32 mouse cellular contexts compared by ENCODE assay signal in the genomic region with DNA sequence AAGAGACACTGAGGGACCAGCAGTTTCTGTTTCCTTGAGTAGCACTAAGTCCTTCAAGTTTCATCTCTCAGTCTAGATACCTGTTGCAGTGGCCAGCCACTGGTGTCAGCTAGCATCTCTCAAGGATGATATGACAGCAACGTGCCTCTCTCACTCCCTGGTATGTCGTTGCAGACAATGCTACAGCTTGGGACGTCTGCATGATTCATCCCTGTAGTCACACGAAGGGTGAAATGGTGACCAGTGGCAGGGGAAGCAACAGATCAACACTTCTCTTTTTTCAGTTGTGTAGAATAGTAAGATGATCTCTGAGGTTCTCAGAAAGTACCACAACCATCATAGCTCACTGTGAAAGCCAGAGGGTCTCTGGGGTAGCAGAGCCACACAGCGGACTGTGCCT. TPM values are rescaled to one million over a fixed set of nuclear protein-coding genes. Genes with fewer than 3 reads are reported as not detected.
A peak's percentile ranks its signal among the peaks of the same experiment; 100 is the strongest.
DNase-seq lines count a peak whose midpoint lies in the region; ATAC-seq and TF ChIP-seq lines count a peak whose summit lies in the region.
"Had no signal": no experiment of that assay in that cellular context is flagged by ENCODE, and none has a peak within 500 bp of the region (broad histone marks: within the 10 kb centered on the region; RNA-seq: fewer than 3 reads in every experiment).

No protein-coding gene starts in this region.

- no peak for ATAC-seq in liver, embryonic 11.5 days (replicated peaks; ENCODE audit: low FRiP score)
- ATAC-seq in erythroid progenitor cell, adult 5-6 weeks (replicated peaks; ENCODE audit: low FRiP score, poor library complexity, severe bottlenecking): no peak
- ATAC-seq in megakaryocyte-erythroid progenitor cell, adult 5-6 weeks (replicated peaks; ENCODE audit: low FRiP score, low TSS enrichment, poor library complexity, severe bottlenecking): no peak
- ATAC-seq: forebrain, embryonic 16.5 days had no signal

- peak; percentile 13 for DNase-seq in liver, adult 2 months (ENCODE audit: extremely low read depth, low read depth, low spot score)
- no peak for DNase-seq in liver, embryonic 11.5 days (ENCODE audit: low spot score)
- peak; percentile 72 for DNase-seq in A20 (ENCODE audit: low read depth, low spot score)
- DNase-seq in right cerebral cortex, adult 2 months (ENCODE audit: low spot score in 2 of 2): no peak
- DNase-seq: cerebellum, adult 8-10 months; gastrocnemius, postnatal 25 days; kidney, adult 18-20 months; layer of hippocampus, adult 9-11 months; left cerebral cortex, postnatal 4 days; lung, adult 18-20 months; lung, postnatal 14 days; retina, postnatal 1 day had no signal

- TF ChIP-seq POLR2A in liver, adult 2 months (IDR thresholded peaks at IDR 0.05; ENCODE audit: extremely low read depth, insufficient read depth, low read length): no peak
- TF ChIP-seq POLR2A in bone marrow, adult 2 months (IDR thresholded peaks at IDR 0.05; ENCODE audit: borderline replicate concordance, control insufficient read depth, low read depth, low read length): no peak

- no peaks in the 10 kb centered on the region for H3K9me3 ChIP-seq in liver, embryonic 11.5 days (ENCODE audit: control insufficient read depth, low read length)
- no peaks in the 10 kb centered on the region for H3K9me3 ChIP-seq in megakaryocyte, embryonic 14.5 days
- H3K9me3 ChIP-seq: hindbrain, embryonic 13.5 days; limb, embryonic 15.5 days; midbrain, embryonic 12.5 days; neural tube, embryonic 12.5 days had no signal

- H3K27me3 ChIP-seq in liver, adult 2 months (ENCODE audit: control insufficient read depth, insufficient read depth, low read length): no peaks in the 10 kb centered on the region; the same call in 1 of the 2 replicates
- no peaks in the 10 kb centered on the region for H3K27me3 ChIP-seq in liver, embryonic 11.5 days (replicated peaks; ENCODE audit: control insufficient read depth, insufficient read depth, low read length)
- no peaks in the 10 kb centered on the region for H3K27me3 ChIP-seq in megakaryocyte, embryonic 14.5 days (replicated peaks)
- H3K27me3 ChIP-seq: limb, embryonic 15.5 days; midbrain, embryonic 12.5 days; neural tube, embryonic 12.5 days had no signal

- 66% methylated on average over 5 of the region's 5 CpGs for WGBS in liver, adult 2 months
- WGBS in liver, embryonic 11.5 days: 51% methylated on average over 5 of the region's 5 CpGs
- WGBS in bone marrow, adult 2 months: 22% methylated on average over 5 of the region's 5 CpGs

- H3K4me3 ChIP-seq in liver, adult 2 months (ENCODE audit: insufficient read depth, low read depth, low read length): no peak overlapping the region
- no peak overlapping the region for H3K4me3 ChIP-seq in liver, embryonic 11.5 days (ENCODE audit: low read depth, low read length)
- peak overlapping the region; percentile 39 for H3K4me3 ChIP-seq in bone marrow, adult 2 months (replicated peaks; ENCODE audit: control insufficient read depth, low read depth, low read length)
- H3K4me3 ChIP-seq in megakaryocyte, embryonic 14.5 days (replicated peaks): peak overlapping the region; percentile 83
- H3K4me3 ChIP-seq: hindbrain, embryonic 13.5 days; left cerebral cortex, adult 2 months; limb, embryonic 15.5 days; midbrain, embryonic 12.5 days; neural tube, embryonic 12.5 days had no signal

- no peaks in the 10 kb centered on the region for H3K36me3 ChIP-seq in liver, adult 2 months (ENCODE audit: control insufficient read depth, insufficient read depth, low read length)
- no peaks in the 10 kb centered on the region for H3K36me3 ChIP-seq in liver, embryonic 11.5 days (ENCODE audit: control insufficient read depth, insufficient read depth, low read length)
- no peaks in the 10 kb centered on the region for H3K36me3 ChIP-seq in megakaryocyte, embryonic 14.5 days (replicated peaks; ENCODE audit: low read length)
- H3K36me3 ChIP-seq: hindbrain, embryonic 13.5 days; limb, embryonic 15.5 days; midbrain, embryonic 12.5 days; neural tube, embryonic 12.5 days had no signal

- no peaks in the 10 kb centered on the region for H3K4me1 ChIP-seq in liver, adult 2 months (ENCODE audit: control insufficient read depth, insufficient read depth, low read length)
- no peaks in the 10 kb centered on the region for H3K4me1 ChIP-seq in liver, embryonic 11.5 days (replicated peaks; ENCODE audit: control insufficient read depth, insufficient read depth, low read length)
- H3K4me1 ChIP-seq in bone marrow, adult 2 months (ENCODE audit: control insufficient read depth, insufficient read depth, low read length): peaks cover 2% of the 10 kb centered on the region
- peaks cover 40% of the 10 kb centered on the region for H3K4me1 ChIP-seq in megakaryocyte, embryonic 14.5 days
- H3K4me1 ChIP-seq: midbrain, embryonic 12.5 days; neural tube, embryonic 12.5 days had no signal

- H3K27ac ChIP-seq in liver, adult 2 months (replicated peaks; ENCODE audit: insufficient read depth, low read depth, low read length): 0 out of 2 replicates have a peak overlapping the region, but pooled peaks have one; percentile 30
- H3K27ac ChIP-seq in liver, embryonic 11.5 days (ENCODE audit: low read depth, low read length): no peak overlapping the region
- peak overlapping the region; percentile 39; the same call in 1 of the 2 replicates for H3K27ac ChIP-seq in bone marrow, adult 2 months (ENCODE audit: control insufficient read depth, insufficient read depth, low read depth, low read length, poor library complexity)
- H3K27ac ChIP-seq: hindbrain, embryonic 13.5 days; left cerebral cortex, adult 2 months; limb, embryonic 15.5 days; midbrain, embryonic 12.5 days; neural tube, embryonic 12.5 days had no signal

- no peaks in the 10 kb centered on the region for H3K79me2 ChIP-seq in liver, adult 2 months (ENCODE audit: control insufficient read depth, insufficient read depth, low read length)

- no peak overlapping the region for H3K9ac ChIP-seq in liver, adult 2 months (ENCODE audit: low read depth, low read length)
- no peak overlapping the region for H3K9ac ChIP-seq in liver, embryonic 11.5 days (ENCODE audit: low read depth, low read length)
- H3K9ac ChIP-seq: hindbrain, embryonic 13.5 days; limb, embryonic 15.5 days; midbrain, embryonic 12.5 days; neural tube, embryonic 12.5 days had no signal

- TF ChIP-seq CTCF in liver, adult 2 months (IDR thresholded peaks at IDR 0.05; ENCODE audit: low read depth, low read length): no peak
- TF ChIP-seq CTCF in bone marrow, adult 2 months (IDR thresholded peaks at IDR 0.05; ENCODE audit: control insufficient read depth, insufficient read depth, low read length): no peak

- no peak overlapping the region for H3K4me2 ChIP-seq in liver, embryonic 11.5 days
- H3K4me2 ChIP-seq: hindbrain, embryonic 13.5 days; limb, embryonic 15.5 days; midbrain, embryonic 12.5 days; neural tube, embryonic 12.5 days had no signal

RNA-seq across cellular contexts. Expression of gene Exoc1, which starts 4.5 kb away (rescaled TPM):
- 14.7 and 14.8 TPM in 2 replicates for total RNA-seq in liver, adult 2 months (2014; rRNA removed)
- polyA plus RNA-seq in liver, adult 2 months (2012; rRNA removed): 6.6 and 7.2 TPM in 2 replicates
- polyA plus RNA-seq in liver, embryonic 11.5 days (2014; fragmentation: Nextera tagmentation; extraction: Ambion mirVana): 28.3 and 33.1 TPM in 2 replicates
- polyA plus RNA-seq in bone marrow, adult 2 months (2011; ENCODE audit: insufficient read depth, insufficient read length, low replicate concordance, missing spikeins): 16.1 and 41.8 TPM in 2 replicates
- 1.2 TPM in 1 of 2 replicates, not detected in the other for polyA plus RNA-seq in megakaryocyte, embryonic 14.5 days (2012; ENCODE audit: insufficient read depth, low replicate concordance)
- total RNA-seq in erythroid progenitor cell, adult 5-6 weeks (2015; ENCODE audit: low replicate concordance): 31.4 and 32.7 TPM in 2 replicates
- total RNA-seq in erythroid progenitor cell, adult 5-6 weeks (2017; ENCODE audit: low replicate concordance): 19.0 and 32.3 TPM in 2 replicates
- total RNA-seq in megakaryocyte-erythroid progenitor cell, adult 5-6 weeks (2014; fragmentation: Nextera tagmentation): 64.1 and 64.4 TPM in 2 replicates
- 47.1 and 72.8 TPM in 2 replicates for total RNA-seq in megakaryocyte-erythroid progenitor cell, adult 5-6 weeks (2017)

RNA-seq across cellular contexts. Expression of gene Gm7271, which starts 40.8 kb away (rescaled TPM):
- not detected in 2 replicates for total RNA-seq in liver, adult 2 months (2014; rRNA removed)
- polyA plus RNA-seq in liver, adult 2 months (2012; rRNA removed): not detected in 2 replicates
- polyA plus RNA-seq in liver, embryonic 11.5 days (2014; fragmentation: Nextera tagmentation; extraction: Ambion mirVana): not detected in 2 replicates
- polyA plus RNA-seq in bone marrow, adult 2 months (2011; ENCODE audit: insufficient read depth, insufficient read length, low replicate concordance, missing spikeins): not detected in 2 replicates
- polyA plus RNA-seq in megakaryocyte, embryonic 14.5 days (2012; ENCODE audit: insufficient read depth, low replicate concordance): not detected in 2 replicates
- not detected in 2 replicates for total RNA-seq in erythroid progenitor cell, adult 5-6 weeks (2015; ENCODE audit: low replicate concordance)
- total RNA-seq in erythroid progenitor cell, adult 5-6 weeks (2017; ENCODE audit: low replicate concordance): not detected in 2 replicates
- not detected in 2 replicates for total RNA-seq in megakaryocyte-erythroid progenitor cell, adult 5-6 weeks (2014; fragmentation: Nextera tagmentation)
- not detected in 2 replicates for total RNA-seq in megakaryocyte-erythroid progenitor cell, adult 5-6 weeks (2017)
- total RNA-seq: adrenal gland, postnatal 4 days; gastrocnemius, postnatal 25 days; heart, adult 8-10 months; heart, postnatal 25 days; left cerebral cortex, adult 2 months; left cerebral cortex, postnatal 4 days had no signal
- polyA plus RNA-seq: C2C12; forebrain, embryonic 16.5 days; heart, embryonic 14.5 days; kidney, embryonic 16.5 days; large intestine, adult 2 months; limb, embryonic 15.5 days; midbrain, embryonic 12.5 days; stomach, embryonic 16.5 days; thymus, postnatal 0 days; urinary bladder, adult 2 months had no signal

Comparison
In these comparisons a context has a peak if more than half of its experiments do, and no peak if none do; other contexts are left out.
1. DNase-seq: peak in liver, adult 2 months (single experiment) and A20 (single experiment); none in liver, embryonic 11.5 days (single experiment) and right cerebral cortex, adult 2 months (0 of 2).
2. H3K4me3 ChIP-seq: peak in bone marrow, adult 2 months (single experiment) and megakaryocyte, embryonic 14.5 days (single experiment); none in liver, adult 2 months (single experiment) and liver, embryonic 11.5 days (single experiment).